Mouse (Mus musculus) lung, embryonic 16.5 days (tissue): ENCODE data around the gene Clasp2. TPM values are rescaled to one million over a fixed set of nuclear protein-coding genes. Genes with fewer than 3 reads are reported as not detected.

Experiments used
- ATAC-seq: fragments of 200-750 bp; cut with Nextera tagmentation; 2 replicates; pipeline ENCODE4 v1.8.0; 2017; ENCODE audit warnings: low read depth, mild to moderate bottlenecking, moderate library complexity
- H3K27ac ChIP-seq: fragments of 300-500 bp; sonication (generic); 2 replicates; pipeline ENCODE4 v1.5.1; 2014; ENCODE audit warnings: mild to moderate bottlenecking, control low read depth, low read length
- H3K27me3 ChIP-seq: fragments of 300-500 bp; sonication (generic); 2 replicates; pipeline ENCODE4 v1.6.1; 2014; ENCODE audit warnings: low read depth, low read length, mixed read lengths; ENCODE audit not compliant: control insufficient read depth, insufficient read depth
- H3K36me3 ChIP-seq: fragments of 300-500 bp; sonication (generic); 2 replicates; pipeline ENCODE4 v1.6.1; 2014; ENCODE audit warnings: low read length; ENCODE audit not compliant: control insufficient read depth, insufficient read depth
- H3K4me1 ChIP-seq: fragments of 300-500 bp; sonication (generic); replicated peaks from 2 replicates; pipeline ENCODE4 v1.6.1; 2014; ENCODE audit warnings: low read length, mixed read lengths; ENCODE audit not compliant: control insufficient read depth, insufficient read depth
- H3K4me2 ChIP-seq: fragments of 300-500 bp; sonication (generic); 2 replicates; pipeline ENCODE4 v1.6.1; 2014; ENCODE audit warnings: low read depth, low read length, control low read depth
- H3K4me3 ChIP-seq: fragments of 300-500 bp; sonication (generic); 2 replicates; pipeline ENCODE4 v1.5.1; 2014; ENCODE audit warnings: mild to moderate bottlenecking, low read length, control low read depth
- H3K9ac ChIP-seq: fragments of 300-500 bp; sonication (generic); 2 replicates; pipeline ENCODE4 v1.6.1; 2014; ENCODE audit warnings: low read length, control low read depth
- H3K9me3 ChIP-seq: fragments of 300-500 bp; sonication (generic); 2 replicates; pipeline ENCODE4 v1.6.1; 2016; ENCODE audit warnings: low read length; ENCODE audit not compliant: control insufficient read depth
- WGBS: fragments of 180-500 bp; shearing (Covaris S2); extraction: QIAGEN DNeasy Blood & Tissue Kit; methylation state at CpG from one replicate; pipeline ENCODE4 v1.1.7; 2014; 5-methylcytosine and 5-hydroxymethylcytosine counted together
- polyA plus RNA-seq: library from polyadenylated mRNA; unstranded; fragments of >200 nt; fragmentation: Nextera tagmentation; extraction: Ambion mirVana; gene quantifications from 2 replicates; pipeline ENCODE4 v1.2.1, GENCODE M21; 2015

Gene Clasp2
- polyA plus RNA-seq, 1 experiment from 2014 or later: 24.4 TPM

DNA sequence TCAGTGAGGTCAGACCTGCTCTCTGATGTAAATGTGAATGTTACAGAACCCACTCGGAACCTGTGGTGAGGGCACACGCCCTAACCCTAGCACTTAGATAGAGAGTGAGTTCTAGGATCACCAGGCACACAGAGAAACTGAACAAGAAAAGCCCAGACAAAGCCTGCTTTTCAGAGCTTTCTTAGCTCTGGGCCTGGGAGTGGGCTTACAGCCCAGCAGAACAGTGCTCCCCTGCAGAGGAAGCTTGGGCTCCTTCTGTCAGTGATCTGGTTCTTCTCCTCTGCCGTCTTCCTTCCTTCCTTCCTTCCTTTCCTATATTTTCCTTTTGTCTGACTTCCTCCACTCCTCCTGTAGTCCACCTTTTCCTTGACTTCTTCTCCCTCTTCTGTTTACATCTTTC is 61.5 kb downstream of the Clasp2 start:
- WGBS: 73% methylated on average over 3 of the region's 3 CpGs
- Histone ChIP-seq H3K9ac (no peak overlapping the region), H3K4me2 (no peak overlapping the region), H3K9me3 (no peaks in the 10 kb centered on the region), H3K36me3 (no peaks in the 10 kb centered on the region), H3K4me3 (no peak overlapping the region), H3K27ac (no peak overlapping the region), H3K27me3 (no peaks in the 10 kb centered on the region), H3K4me1 (no peaks in the 10 kb centered on the region)
- no peak for ATAC-seq

DNA sequence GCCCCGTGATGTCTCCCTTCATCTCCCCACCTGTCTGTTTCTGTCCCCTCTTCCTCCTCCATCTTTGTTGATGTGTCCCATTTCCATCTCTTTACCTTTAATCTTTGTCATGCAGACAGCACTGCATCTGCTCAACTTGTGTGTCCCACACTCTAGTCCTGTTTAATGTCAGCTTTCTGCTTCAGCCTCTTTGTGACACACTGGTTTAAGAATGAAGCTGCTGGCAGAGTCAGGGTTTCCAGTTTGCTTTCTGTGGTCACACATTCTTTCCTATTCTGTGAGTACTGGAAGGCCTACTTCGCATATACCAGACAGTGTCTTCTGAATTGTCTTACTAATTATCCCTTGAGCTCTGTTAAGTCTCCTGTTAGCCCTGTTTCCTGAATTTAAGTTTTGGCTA is 62.5 kb downstream of the Clasp2 start:
- no peaks in the 10 kb centered on the region for H3K27me3 ChIP-seq
- 72% methylated on average over 2 of the region's 2 CpGs for WGBS
- H3K27ac ChIP-seq: no peak overlapping the region
- no peaks in the 10 kb centered on the region for H3K36me3 ChIP-seq
- no peaks in the 10 kb centered on the region for H3K4me1 ChIP-seq
- no peak overlapping the region for H3K4me3 ChIP-seq
- H3K9ac ChIP-seq: no peak overlapping the region
- no peak for ATAC-seq
- no peak overlapping the region for H3K4me2 ChIP-seq
- no peaks in the 10 kb centered on the region for H3K9me3 ChIP-seq

DNA sequence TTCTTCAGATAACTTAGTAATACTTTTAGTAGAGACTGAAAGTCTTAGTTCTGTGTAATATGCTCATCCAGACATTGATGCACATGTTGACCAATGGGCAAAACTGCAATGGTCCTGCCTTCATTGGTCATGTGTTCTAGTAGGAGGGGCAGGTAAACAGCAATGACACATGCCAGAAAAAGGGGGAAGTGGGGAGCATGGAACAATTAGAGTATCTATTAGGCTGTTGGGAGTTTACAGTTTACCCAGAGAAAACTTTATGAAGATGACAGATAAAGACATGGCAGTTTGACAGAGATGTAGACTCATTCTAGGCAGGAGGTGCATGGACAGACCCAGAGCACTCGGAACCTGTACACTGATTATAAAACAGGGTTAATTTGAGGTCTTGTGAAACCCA is 64.1 kb downstream of the Clasp2 start:
- Histone ChIP-seq H3K4me3 (no peak overlapping the region), H3K27me3 (no peaks in the 10 kb centered on the region), H3K36me3 (no peaks in the 10 kb centered on the region), H3K9me3 (no peaks in the 10 kb centered on the region), H3K27ac (no peak overlapping the region), H3K4me1 (no peaks in the 10 kb centered on the region), H3K4me2 (no peak overlapping the region), H3K9ac (no peak overlapping the region)
- ATAC-seq: no peak
- WGBS: 92% methylated on average over 1 of the region's 1 CpGs

DNA sequence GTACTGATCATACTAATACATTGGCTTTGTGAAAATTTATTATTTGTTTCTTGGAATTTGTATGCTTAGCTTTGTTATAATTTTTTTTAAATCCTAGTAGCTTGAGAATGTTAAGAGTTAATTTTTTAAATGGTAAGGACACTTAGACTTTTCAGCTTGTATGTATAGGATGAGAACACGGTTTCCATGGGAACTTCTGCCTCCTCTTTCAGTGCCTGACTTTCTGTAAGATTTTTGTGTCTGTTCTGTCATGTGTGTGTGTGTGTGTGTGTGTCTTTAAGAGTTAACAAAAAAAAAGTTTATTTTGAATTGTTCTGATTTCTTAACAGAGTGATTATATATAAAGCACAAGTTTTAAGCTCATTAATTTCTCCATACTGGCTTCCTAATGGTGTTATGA is 70.1 kb downstream of the Clasp2 start:
- no peak overlapping the region for H3K9ac ChIP-seq
- ATAC-seq: no peak
- peaks cover 2% of the 10 kb centered on the region; the same call in 1 of the 2 replicates for H3K36me3 ChIP-seq
- 42% methylated on average over 1 of the region's 1 CpGs for WGBS
- H3K4me2 ChIP-seq: no peak overlapping the region
- no peak overlapping the region for H3K4me3 ChIP-seq
- no peaks in the 10 kb centered on the region for H3K27me3 ChIP-seq
- no peak overlapping the region for H3K27ac ChIP-seq
- no peaks in the 10 kb centered on the region; the same call in 1 of the 2 replicates for H3K4me1 ChIP-seq
- H3K9me3 ChIP-seq: no peaks in the 10 kb centered on the region

DNA sequence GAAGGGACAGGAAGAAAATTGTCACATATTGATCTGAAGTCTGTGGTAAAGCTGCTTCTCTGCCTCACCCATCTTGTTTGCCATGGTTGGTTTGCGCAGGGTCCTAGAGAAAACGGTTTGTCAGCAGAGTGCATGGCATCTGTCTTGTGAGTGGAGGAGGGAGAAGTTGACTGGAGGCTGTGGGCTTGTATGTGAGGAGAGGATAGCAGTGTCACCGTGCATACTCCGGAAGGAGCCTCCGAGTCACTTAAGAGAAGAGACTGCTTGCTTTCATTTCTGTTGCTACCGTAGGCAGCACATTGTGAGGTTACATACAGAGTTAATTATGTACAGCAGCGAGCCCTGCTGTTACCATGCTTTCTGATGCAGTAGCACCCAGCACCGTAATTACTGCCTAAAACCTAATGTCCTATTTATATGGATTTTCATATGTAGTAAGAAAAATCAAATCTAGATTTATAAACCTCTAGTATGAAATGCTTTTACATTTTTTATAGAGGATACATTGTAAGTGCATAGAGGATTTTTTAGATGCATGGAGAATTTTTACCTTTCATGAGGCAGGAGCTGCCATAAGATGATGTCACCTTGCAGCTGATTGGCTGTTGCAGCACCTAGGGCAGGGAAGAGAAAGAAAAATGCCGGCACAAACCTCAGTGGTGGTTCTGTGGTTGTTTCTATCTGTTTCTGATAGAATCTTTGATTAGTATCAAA is 70.8 kb downstream of the Clasp2 start:
- Histone ChIP-seq H3K4me3 (0 out of 2 replicates have a peak overlapping the region, but pooled peaks have one; percentile 8), H3K9me3 (no peaks in the 10 kb centered on the region), H3K27ac (no peak overlapping the region), H3K27me3 (no peaks in the 10 kb centered on the region), H3K36me3 (peaks cover 2% of the 10 kb centered on the region; the same call in 1 of the 2 replicates), H3K4me1 (no peaks in the 10 kb centered on the region; the same call in 1 of the 2 replicates), H3K4me2 (peak overlapping the region; percentile 37), H3K9ac (no peak overlapping the region)
- ATAC-seq: 0 out of 2 replicates have a peak, but pooled peaks have one; percentile 20
- 43% methylated on average over 9 of the region's 9 CpGs for WGBS

DNA sequence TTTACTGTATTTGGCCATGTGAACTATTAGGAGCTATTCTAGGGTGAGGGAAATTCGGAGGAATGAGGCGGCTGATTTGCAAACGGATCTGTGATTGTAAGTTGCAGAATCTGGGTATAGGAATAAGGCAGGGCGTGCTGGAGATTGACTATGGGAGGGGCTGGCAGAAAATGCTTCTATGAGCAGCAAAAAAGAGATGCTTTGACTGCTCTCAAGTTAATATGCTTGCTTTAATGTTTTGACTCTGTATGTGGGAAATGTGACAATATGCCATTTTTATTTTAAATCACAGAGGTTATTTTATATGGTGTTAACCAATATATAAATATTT is 71.4 kb downstream of the Clasp2 start:
- H3K36me3 ChIP-seq: peaks cover 2% of the 10 kb centered on the region; the same call in 1 of the 2 replicates
- 67% methylated on average over 4 of the region's 4 CpGs for WGBS
- no peaks in the 10 kb centered on the region; the same call in 1 of the 2 replicates for H3K4me1 ChIP-seq
- H3K4me2 ChIP-seq: peak overlapping the region; percentile 18; the same call in 1 of the 2 replicates
- H3K27me3 ChIP-seq: no peaks in the 10 kb centered on the region
- no peaks in the 10 kb centered on the region for H3K9me3 ChIP-seq
- no peak overlapping the region for H3K9ac ChIP-seq
- ATAC-seq: no peak
- H3K4me3 ChIP-seq: 0 out of 2 replicates have a peak overlapping the region, but pooled peaks have one; percentile 4
- H3K27ac ChIP-seq: no peak overlapping the region

DNA sequence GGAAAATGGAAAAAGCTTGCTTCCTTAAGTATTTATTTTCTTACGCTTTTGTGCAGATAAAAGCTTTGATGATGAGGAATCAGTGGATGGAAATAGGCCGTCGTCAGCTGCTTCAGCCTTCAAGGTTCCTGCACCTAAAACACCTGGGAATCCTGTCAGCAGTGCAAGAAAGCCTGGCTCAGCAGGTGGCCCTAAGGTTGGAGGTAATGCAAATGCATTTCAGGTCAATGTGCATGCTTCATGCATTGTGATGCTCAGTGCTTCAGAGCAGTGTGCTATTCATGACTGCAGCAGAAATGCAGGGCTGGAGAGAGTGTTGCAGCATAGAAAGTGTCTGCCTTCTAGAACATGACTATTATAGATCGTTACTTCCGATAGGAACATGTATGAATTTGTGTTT is 71.8 kb downstream of the Clasp2 start:
- Histone ChIP-seq H3K4me3 (no peak overlapping the region), H3K9ac (no peak overlapping the region), H3K27ac (no peak overlapping the region), H3K9me3 (no peaks in the 10 kb centered on the region), H3K27me3 (no peaks in the 10 kb centered on the region), H3K4me2 (no peak overlapping the region), H3K4me1 (no peaks in the 10 kb centered on the region; the same call in 1 of the 2 replicates), H3K36me3 (peaks cover 2% of the 10 kb centered on the region; the same call in 1 of the 2 replicates)
- no peak for ATAC-seq
- WGBS: 77% methylated on average over 5 of the region's 5 CpGs

DNA sequence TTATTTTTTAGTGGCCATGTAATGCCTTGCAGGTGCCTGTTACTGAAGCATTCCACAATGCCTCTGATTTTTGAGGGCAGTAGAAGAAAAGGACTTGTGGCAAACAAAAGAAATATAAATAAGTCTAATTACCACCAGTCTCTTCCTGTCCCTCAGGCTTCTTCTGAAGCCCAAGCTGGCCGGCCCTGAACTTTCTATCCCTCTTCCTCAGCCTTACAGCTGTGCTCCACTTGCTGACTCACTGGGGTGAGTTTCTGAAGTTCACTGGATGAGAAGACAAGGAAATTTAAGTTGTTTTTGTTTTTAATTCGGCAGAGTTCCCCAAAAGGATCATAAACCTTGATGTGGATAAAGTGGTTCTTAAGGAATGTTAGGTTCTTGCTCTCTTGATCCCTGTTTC is 74.6 kb downstream of the Clasp2 start:
- no peak overlapping the region for H3K9ac ChIP-seq
- H3K9me3 ChIP-seq: no peaks in the 10 kb centered on the region
- H3K4me2 ChIP-seq: no peak overlapping the region
- H3K27ac ChIP-seq: no peak overlapping the region
- H3K4me1 ChIP-seq: no peaks in the 10 kb centered on the region; the same call in 1 of the 2 replicates
- WGBS: 75% methylated on average over 2 of the region's 2 CpGs
- no peak overlapping the region for H3K4me3 ChIP-seq
- no peaks in the 10 kb centered on the region for H3K27me3 ChIP-seq
- peaks cover 2% of the 10 kb centered on the region; the same call in 1 of the 2 replicates for H3K36me3 ChIP-seq
- no peak for ATAC-seq

DNA sequence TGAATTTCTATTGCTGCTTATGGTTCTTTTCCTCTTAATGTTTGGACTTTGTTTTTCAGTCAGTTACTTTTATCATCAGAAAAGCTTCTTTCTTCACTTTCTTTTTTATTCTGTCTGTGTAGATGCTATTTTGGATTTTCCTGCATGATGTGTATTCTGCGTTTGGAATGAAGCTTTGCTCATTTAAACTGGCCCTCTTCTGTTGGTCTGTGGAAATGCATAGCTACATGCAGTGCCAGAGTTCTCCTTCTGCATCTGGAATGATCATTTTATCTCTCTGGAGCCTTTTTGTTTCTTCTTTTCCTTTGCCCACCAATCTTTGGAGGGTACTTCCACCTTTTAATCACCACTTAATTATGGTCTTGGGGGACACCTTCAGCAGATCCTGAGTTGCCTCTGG is 80.9 kb downstream of the Clasp2 start:
- 56% methylated on average over 1 of the region's 1 CpGs for WGBS
- H3K9ac ChIP-seq: no peak overlapping the region
- no peaks in the 10 kb centered on the region for H3K36me3 ChIP-seq
- H3K27ac ChIP-seq: no peak overlapping the region
- no peaks in the 10 kb centered on the region for H3K4me1 ChIP-seq
- no peak overlapping the region for H3K4me2 ChIP-seq
- H3K9me3 ChIP-seq: no peaks in the 10 kb centered on the region
- H3K27me3 ChIP-seq: no peaks in the 10 kb centered on the region
- no peak overlapping the region for H3K4me3 ChIP-seq
- no peak for ATAC-seq
